Mouse (Mus musculus) frontal cortex, postnatal 10 days (tissue): ENCODE results near the gene Zfp119b.
"Not testable (repeated sequence)": the region's sequence is repeated elsewhere in the genome, so short reads cannot be mapped to it uniquely, and the experiment has no call there.

Source experiments
- DNase-seq, 2 experiments: peaks; one replicate each; pipeline ENCODE4 v3.0.0; 2022; ENCODE audit warnings: low spot score in 2 of 2, mixed read lengths in 1 of 2

The Zfp119b gene

GRCm38 (mm10) chr17:55957726-55958583 is 8.7 kb upstream of the Zfp119b start:
- peak in 1 of 2 experiments; percentile 28 for DNase-seq

DNA sequence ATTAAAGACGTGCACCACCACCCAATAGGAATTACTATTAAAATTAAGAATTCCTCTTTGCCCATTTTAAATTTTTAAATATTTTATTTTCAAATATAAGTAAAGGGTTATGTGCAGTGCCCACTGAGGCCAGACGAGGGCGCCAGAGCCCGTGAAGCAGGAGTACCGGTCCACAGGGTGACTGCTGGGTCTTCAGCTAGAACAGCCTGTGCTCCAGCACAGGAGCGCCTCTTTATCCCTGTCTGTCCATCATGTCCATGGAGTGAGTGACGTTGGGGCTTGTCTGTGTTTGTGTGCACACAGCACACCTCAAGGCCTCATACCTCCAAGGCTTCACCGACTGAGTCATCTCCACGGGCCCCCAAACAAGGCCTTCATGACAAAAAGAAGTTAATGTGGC is 7.9 kb upstream of the Zfp119b start:
- peak; percentile 41 to 62 for DNase-seq

GRCm38 (mm10) chr17:55956591-55956990 is 7.3 kb upstream of the Zfp119b start:
- no peak for DNase-seq

- peak; percentile 71 to 76 for DNase-seq
Observed at GRCm38 (mm10) chr17:55956129-55956528, 6.8 kb upstream of the Zfp119b start.

GRCm38 (mm10) chr17:55954229-55954628 is 4.9 kb upstream of the Zfp119b start:
- DNase-seq = no peak

DNA sequence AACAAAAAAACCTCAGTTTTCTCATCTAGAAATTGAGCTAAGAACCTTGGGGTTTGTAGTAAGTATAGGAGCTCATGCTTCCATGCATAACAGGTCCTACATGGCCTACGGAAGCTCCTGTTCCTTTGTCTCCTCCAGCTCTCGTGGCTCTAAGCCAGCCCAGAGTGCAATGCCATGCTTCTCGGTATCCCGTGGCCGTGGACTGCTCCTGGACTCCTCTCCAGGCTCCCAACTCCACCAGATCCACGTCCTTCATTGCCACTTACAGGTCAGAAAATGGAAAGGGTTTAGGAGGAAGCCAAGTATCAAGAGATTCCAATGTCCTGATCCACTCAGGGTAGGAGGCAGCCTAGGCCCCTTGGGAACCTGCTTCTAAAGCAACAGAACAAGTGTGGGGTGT is 4.5 kb upstream of the Zfp119b start:
- DNase-seq = no peak

DNA sequence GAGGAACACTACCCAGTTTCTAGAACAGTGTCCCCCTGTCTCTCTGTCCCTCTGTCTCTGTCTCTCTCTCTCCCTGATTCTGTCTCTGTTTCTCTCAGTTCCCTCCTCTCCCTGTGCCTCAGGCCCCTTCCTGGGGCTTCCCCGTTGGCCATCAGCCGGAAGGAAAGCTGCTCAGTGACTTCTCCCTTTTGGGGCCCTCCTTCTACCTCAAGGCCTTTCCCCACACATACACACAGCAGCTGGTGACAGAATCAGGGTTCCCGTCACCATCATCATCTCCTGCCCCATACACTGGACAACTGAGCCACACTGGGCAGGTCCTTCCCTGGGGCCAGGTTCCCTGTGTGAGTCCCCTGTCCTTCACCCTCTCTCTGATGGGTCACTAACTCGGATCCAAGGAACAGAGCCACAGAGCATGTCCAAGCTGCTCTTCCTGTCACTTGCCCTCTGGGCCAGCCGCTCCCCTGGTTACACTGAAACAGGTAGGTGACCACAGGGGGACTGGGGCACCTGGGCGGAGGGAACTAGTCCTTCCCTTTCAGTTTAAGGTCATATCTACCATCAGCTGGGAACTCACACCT is 3.2 kb upstream of the Zfp119b start, which contains the start of gene Ebi3:
Gene Ebi3, plus strand, starts transcription at position 194 of the 581 bp plus-strand sequence.
- DNase-seq = peak in 1 of 2 experiments; percentile 10

GRCm38 (mm10) chr17:55952041-55952440 is 2.7 kb upstream of the Zfp119b start:
- peak in 1 of 2 experiments; percentile 3 for DNase-seq

DNA sequence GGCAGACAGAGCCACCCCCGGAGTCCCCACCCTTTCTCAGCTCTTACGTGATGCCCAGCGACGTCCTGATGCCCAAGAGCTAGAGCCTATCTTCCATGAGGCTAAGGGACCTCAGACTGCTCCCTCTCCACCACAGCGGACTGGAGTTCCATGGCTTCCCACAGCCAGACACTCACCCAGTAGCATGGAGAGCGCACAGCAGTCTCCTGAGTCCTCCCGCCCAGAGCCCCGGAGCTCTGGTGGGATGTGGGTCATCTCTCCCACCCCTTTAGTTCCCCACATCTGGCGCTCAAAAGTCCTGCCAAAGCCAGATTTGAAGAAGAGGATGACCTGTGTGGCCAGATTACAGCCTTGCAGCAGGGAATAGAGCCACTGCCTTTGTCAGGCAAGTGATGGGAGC is 1.3 kb upstream of the Zfp119b start:
- DNase-seq = no peak

DNA sequence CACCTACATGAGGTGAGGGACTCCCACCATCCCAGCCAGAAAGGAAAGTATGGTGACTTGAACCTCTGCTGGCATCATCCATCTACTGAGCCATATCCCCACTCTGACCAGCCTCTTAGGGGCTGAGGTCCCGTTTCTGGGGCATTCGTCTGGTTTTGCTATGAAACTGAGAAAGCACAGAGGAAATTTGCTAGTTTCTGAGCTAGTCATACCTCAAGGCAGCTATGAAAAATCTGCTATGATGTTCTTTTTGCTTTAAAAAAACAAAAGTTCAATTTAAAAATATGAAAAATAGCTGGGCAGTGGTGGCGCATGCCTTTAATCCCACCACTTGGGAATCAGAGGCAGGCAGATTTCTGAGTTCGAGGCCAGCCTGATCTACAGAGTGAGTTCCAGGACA is 653 bp downstream of the Zfp119b start:
- DNase-seq = no peak

DNA sequence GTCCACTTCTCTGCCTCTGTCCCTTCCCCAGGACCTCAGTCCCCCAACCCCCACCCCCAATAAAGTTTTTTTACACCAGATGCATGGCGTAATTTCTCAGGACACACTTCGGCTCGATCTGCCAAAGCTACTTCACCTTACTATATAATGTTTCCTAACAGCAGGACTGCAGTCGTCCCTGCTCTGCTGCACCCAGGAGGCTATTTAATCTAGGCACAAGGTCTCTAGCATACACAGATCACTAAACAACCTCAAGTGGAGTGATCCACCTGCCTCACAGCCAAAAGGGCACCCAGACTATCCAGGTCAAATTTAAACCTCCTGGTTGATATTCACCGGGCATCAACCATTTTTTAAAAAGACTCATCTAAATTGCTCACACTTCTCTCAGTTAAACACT is 3.6 kb downstream of the Zfp119b start:
- DNase-seq = no peak

GRCm38 (mm10) chr17:55944866-55945682 is 4.2 kb downstream of the Zfp119b start:
- DNase-seq = peak; percentile 90 to 91

- not testable (repeated sequence) for DNase-seq
Observed at GRCm38 (mm10) chr17:55944387-55944865, 4.9 kb downstream of the Zfp119b start.

- DNase-seq = no peak
Observed at GRCm38 (mm10) chr17:55933191-55933590, 16.1 kb downstream of the Zfp119b start.

GRCm38 (mm10) chr17:55932635-55933034 is 16.7 kb downstream of the Zfp119b start:
- DNase-seq = no peak

- peak; percentile 69 to 70 for DNase-seq
Observed at GRCm38 (mm10) chr17:55931553-55932502, 17.5 kb downstream of the Zfp119b start.

- no peak for DNase-seq
Observed at GRCm38 (mm10) chr17:55906669-55907068, 42.6 kb downstream of the Zfp119b start.

DNA sequence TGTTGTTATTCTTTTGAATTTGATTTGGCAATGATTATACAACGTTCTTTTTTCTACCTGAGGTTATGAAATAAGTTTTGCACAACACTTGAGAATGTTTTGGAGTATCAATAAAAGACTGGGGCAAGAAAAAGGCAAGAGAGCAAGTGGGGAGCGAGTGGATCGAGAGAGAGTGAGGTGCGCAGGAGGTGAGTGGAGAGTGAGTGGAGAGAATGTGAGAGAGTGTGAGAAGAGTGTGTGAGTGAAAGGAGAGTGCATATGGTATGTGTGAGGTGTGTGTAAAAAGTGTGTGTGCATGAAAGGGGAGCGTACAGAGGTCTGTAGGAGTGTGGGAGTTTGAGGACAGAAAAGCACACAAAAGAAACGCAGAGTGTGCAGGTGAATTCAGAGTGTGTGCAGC is 45.2 kb downstream of the Zfp119b start:
- no peak for DNase-seq

GRCm38 (mm10) chr17:55903687-55904086 is 45.6 kb downstream of the Zfp119b start:
- no peak for DNase-seq

GRCm38 (mm10) chr17:55903087-55903486 is 46.2 kb downstream of the Zfp119b start:
- DNase-seq = no peak

DNA sequence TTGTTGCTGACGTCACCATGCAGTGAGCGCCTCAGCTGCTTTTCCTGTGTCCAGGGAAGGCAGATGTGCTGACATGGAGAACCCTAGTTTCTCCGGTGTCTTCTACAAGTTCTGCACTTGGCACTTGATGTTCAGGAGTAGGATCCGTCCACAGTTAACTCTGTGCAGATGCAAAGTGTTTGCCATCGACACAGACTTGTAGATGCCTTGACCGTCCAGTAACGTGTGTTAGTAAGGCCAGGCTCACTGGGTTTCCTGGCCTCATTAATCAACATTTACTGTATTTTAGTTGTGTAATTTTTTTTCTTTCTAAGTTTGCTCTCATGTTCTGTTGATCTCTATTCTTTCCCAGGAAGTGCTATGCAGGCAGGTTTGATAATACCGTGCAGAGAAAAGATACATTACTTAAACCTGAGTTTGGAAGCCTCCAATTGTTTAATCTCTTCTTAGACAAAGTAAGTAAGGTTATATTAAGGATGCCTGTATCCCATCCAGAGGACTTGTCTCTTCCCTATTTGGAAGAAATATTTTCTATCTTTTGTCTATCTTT is 56.8 kb downstream of the Zfp119b start:
- peak in 1 of 2 experiments; percentile 15 for DNase-seq
